Mouse (Mus musculus): ENCODE results near the gene Tacstd2.
"Not testable (repeated sequence)": the region's sequence is repeated elsewhere in the genome, so short reads cannot be mapped to it uniquely, and the experiment has no call there.

Tacstd2 gene

DNA sequence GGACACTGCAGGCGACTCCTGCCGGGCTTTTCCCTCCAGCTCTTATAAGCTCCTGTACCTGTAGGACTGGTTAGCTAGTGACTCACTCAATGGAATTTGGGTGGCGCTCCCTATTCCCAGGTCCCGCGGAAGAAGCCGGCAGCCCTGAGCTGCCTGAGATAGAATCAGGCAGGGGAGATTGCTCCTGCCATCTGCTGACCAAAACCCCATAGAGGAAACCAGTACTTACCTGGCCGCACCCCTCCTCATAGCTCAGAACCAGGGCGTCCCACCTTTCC, at the start of gene Tacstd2:
Tacstd2 (minus strand) TSS at position 20 of the 278 bp plus-strand sequence.
- in situ Hi-C loops (cut with MboI, MseI) = loop anchor here (10.0 kb wide), 1 partner anchor 99 kb away; no protein-coding TSS in a partner anchor

DNA sequence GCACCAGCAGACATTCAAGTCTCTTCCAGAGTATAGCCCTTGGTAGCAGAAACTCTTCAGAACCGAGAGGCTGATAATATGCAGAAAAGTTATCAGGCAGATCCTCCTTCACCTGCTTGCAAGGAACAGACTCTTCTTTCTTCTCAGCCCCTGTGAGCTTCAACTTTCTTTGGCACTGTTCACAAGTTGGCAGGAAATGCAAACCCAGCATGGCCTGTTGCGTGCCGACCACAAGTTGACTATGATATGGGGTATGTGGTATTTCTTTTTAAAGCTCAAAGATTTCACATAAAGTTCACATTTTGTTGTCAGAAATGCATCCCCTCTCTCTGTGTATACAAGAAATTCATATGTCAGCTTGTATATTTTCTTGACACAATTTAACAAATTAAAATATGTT, 30.7 kb upstream of the Tacstd2 start:
- in situ Hi-C loops (cut with MboI, MseI) = no loop called here

DNA sequence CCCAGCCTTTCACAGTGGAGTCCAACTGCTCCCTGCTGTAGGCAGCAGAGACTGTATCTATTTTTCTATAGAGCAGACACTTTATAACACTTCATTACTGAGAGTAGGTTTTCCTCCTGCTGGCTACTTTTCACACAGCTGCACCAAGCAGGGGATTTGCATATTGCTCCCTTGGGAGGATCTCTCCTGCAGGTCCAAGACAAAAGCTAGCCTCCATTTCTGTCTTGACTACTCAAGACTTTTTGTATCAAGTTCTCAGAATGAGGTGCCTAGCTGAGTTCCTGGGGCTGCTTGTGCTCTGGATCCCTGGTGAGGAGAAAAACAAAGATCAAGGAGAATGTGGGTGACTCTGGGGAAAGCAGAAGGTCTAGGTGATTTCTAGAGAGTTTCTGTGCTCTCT, 19.8 kb upstream of the Tacstd2 start:
- in situ Hi-C loops (cut with MboI, MseI) = no loop called here

DNA sequence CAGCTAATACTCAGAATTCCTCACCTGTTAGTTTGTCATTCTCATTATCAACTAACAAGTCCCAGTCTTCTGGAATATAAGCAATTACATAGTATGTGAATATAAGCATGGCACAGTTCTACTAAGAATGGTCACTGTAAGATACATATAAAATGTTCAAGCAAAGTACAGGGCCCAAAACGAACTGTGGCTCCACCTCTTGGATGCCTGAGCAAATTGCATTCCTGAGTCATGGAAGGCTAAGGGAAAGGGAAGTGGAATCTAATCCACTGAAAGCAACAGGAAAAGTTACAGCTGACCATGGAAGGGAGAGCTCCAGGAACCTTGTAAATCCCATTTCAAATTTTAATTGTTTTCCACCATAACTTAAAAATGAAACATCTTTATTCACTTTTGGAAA, 14.0 kb upstream of the Tacstd2 start:
- in situ Hi-C loops (cut with MboI, MseI) = no loop called here

DNA sequence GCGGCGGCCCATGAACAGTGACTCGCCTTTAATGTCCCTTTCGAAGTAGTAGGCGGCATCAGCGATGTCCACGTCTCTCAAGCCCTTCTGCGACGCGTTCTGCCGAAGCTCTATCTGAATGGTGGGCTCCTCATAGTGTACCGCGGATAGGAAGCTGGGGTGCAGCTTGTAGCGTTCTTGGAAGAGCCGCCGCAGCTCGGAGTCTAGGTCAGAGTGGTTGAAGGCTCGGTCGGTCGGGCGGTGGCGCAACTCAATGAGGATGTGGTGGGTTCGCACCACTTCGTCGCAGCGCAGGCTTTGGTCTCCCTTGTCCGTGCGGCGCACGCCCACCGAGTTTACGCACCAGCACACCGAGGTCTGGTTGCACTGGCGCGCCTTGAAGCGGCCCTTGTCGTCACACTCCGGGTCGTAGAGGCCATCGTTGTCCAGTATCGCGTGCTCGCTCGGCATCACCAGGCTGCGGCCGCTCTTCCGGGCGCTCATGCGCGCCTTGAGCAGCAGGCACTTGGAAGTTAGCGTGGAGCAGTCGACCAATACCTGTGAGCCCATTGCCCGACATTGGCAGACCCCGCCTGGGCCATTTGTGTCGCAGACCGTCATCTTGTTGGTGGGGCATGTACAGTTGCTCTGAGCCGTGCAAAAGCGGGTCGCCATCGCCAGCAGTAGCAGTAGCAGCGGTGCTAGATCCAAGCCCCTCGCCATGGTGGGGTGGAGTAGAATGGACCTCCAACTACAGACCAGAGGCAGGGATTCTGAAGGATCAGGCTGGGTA, 405 bp downstream of the Tacstd2 start:
- in situ Hi-C loops (cut with MboI, MseI) = loop anchor here (10.0 kb wide), 1 partner anchor 100 kb away; no protein-coding TSS in a partner anchor

DNA sequence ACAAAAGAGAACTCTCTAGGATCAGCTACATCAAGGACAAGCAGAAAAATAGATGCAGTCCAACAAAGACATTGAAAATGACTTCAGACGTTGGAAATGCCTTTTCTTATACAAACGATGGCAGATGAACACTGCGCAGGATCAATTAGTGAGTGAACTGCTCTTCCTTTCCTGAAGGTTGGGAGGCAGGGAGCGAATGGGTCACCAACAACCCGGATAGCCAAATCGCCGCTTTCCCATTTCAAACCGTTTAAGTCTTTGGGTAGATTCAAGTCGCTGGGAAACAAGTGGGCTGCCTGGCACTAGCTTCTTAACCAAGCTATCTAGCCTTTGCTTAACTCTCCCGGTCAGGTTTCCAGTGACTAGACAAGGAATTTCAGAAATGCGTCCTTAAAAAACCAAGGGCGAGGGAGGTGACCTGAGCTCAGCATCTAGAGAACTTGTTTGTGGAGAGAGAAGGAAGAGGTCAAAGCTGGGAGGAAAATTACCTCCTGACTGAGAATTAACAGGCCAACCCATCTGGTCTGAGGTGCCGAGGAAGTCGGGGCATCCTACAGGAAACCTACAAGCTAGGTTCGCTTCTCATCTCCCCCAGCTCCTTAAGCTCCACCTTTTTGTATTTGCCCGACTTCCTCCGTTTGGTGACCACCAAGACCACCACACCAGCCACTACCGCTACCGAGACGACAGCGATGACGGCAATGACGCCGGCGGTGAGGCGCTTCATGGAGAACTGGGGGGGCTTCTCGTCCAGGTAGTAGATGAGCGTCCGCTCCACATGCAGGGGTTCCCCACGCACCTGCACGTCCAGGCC, 1.2 kb downstream of the Tacstd2 start:
- in situ Hi-C loops (cut with MboI, MseI) = loop anchor here (10.0 kb wide), 1 partner anchor 100 kb away; no protein-coding TSS in a partner anchor

DNA sequence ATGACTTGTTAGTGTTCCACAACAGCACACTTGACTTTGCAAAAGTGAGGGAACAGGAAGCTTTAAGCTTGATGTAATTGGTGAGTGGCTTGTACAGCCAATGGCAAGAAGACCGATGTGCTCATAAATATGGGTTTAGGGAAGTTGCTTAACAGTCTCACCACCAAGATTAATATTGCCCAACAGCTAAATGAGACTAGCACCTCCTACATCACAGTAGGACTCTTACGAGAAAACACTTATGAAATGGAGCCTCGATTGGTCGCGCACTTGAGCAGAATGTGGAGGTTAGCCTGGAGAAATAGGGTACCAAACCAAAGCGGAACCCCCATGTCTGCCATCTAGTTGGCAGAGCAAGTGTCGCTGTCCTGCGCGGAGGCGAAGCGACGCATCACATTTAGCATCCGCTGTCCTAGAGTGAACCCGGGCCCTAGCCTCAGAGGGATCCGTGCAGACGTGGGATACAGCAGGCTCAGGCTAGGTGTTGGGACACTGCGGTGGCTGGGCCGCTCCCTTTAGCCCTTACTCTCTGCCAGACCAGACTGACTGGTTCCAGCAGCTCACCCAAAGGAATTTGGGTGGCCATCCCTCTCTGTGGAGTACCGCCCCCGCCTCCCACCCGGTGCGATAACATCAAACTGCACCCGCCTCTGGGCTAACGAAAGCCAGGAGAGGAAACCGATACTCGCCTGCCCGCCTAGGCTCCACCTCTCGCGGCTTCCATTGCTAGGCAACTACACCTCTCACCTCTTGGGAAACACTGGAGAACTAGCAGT, 2.7 kb downstream of the Tacstd2 start:
- in situ Hi-C loops (cut with MboI, MseI) = loop anchor here (10.0 kb wide), 1 partner anchor 102 kb away; no protein-coding TSS in a partner anchor

DNA sequence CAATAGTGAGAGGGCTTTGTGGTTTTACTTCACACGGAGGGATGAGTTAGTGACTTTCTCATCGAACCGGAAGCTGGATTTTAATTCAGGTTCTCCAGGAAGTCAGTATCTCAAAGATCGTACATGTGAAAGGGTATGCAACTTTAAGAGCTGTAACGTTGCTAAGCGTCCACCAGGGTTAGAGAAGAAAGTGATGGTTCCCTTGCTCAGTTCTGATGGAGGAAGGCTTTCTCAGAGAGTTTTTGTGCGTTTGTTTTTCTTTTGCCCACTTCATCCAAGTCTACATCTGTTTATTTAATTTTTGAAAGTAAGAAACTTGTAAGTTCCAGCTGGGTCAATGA, 3.8 kb downstream of the Tacstd2 start:
- in situ Hi-C loops (cut with MboI, MseI) = loop anchor here (10.0 kb wide), 1 partner anchor 103 kb away; no protein-coding TSS in a partner anchor

DNA sequence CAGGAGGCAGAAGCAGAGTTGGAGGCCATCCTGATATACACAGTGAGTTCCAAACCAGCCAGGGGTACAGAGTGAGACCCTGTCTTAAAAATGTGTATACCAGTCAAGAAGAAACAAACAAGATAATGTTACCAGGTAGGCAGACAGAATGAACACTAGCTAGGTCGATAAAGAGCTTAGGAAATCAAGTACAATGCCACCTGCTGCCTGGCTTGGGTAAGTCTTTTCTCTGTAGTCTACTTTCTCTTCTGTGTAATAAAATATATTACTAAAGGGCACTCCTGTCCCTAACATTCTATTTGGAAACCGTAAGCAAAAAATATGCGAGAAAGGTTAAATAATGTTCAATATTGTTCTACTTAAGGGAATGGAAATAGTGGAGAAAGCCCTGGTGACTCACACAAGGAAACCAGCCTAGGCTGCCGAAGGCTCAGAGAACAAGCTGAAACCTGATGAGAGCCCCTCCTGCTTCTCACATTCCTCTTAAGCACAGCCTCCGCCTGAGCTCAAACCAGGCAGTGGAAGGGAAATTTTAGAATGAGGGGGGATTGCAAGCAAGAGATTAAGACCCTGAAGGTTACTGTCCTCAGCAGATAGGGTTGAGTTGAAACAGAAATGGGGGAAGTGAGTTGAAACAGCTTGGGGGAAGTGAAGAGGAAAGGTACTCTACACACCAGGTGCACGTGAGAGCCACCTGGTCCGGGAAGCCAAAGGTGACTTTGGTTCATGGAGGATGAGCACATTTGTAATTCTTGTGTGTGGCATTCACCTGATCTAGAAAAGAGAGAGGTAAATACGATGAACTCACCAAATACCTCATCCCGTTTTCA, 4.4 kb downstream of the Tacstd2 start:
- in situ Hi-C loops (cut with MboI, MseI) = loop anchor here (10.0 kb wide), 1 partner anchor 104 kb away; no protein-coding TSS in a partner anchor

DNA sequence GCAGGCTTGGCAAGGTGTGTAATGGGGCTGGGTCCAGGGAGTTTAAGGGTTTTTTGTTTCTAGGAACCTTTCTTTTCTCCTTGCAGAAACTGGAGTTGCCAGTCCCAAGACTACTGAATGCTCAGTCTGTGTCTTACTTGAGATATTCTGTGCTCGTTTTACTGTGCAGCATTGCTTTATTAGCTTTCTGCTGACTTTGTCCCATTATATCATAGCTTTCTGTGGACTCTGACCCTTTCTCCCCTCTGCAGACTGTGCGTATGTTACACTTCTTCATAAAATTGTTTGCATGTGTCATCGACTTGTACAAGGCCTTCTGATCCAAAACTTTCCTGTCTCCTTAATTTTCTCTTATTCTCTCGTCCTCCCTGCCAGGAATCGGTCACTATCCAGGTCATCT, 9.2 kb downstream of the Tacstd2 start:
- in situ Hi-C loops (cut with MboI, MseI) = no loop called here

DNA sequence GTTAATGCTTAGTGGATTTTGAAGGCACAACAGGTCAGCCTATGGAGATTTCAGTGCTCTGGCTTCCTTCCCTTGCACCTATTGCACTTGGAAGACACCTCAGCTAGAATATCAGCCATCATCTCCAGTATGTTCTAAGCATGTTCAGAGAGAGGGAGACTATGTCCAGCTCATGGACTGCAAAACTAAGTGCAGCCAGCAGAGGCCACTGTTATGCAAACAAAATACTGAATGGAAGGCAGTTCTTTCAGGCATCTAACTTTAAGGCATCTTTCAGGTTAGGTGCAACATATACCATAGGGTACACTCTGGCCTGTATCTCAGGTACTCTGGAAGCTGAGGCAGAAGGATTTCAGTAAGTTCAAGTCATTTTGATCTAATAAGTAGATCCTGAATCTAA, 24.8 kb downstream of the Tacstd2 start:
- in situ Hi-C loops (cut with MboI, MseI) = loop anchor here (10.0 kb wide), 1 partner anchor 214 kb away; no protein-coding TSS in a partner anchor

DNA sequence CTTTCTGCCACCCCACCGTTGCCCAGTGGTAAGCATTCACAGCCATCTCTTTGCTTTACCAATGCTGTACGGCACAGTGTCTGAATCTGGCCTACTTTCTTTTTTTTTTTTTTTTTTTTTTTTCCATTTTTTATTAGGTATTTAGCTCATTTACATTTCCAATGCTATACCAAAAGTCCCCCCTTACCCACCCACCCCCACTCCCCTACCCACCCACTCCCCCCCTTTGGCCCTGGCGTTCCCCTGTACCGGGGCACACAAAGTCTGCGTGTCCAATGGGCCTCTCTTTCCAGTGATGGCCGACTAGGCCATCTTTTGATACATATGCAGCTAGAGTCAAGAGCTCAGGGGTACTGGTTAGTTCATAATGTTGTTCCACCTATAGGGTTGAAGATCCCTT, 33.7 kb downstream of the Tacstd2 start:
- in situ Hi-C loops (cut with MboI, MseI) = not testable (repeated sequence)

DNA sequence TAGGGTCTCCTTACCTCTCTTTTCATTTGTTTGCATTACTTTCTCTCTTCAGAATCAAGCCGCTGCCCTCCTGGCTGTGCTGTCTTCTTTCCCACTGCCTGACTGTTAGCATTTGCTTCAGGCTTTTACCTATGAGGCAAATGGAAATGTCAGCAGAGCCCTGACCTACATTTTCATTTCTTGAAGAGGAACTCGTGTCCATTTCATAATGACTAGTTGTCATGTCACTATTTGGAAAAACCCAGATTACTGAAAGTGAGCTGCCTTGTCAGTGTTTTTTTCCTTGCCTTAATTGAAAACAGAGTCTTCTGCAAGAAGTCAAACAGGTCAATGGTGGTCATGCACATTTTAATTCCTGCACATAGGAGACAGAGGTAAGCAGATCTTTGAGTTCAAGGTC, 43.8 kb downstream of the Tacstd2 start, which contains the start of gene Il23r:
Il23r (minus strand) TSS at position 101 of the 400 bp plus-strand sequence.
- in situ Hi-C loops (cut with MboI, MseI) = no loop called here

Measured in regulatory T cell (primary cell).